Mouse (Mus musculus): ENCODE measurements around the gene Defb22.

GRCm38 (mm10) chr2:152436405-152436901 is 53.5 kb downstream of the Defb22 start:
- TF ChIP-seq CTCF (conservative IDR thresholded peaks at IDR 0.05; ENCODE audit: low read length) (no peak), NANOG (IDR thresholded peaks at IDR 0.05; ENCODE audit: borderline replicate concordance, low read length) (no peak)
